Mouse (Mus musculus): ENCODE measurements around the gene Ubtf. TPM values are rescaled to one million over a fixed set of nuclear protein-coding genes. Genes with fewer than 3 reads are reported as not detected.
"Not testable (repeated sequence)": the region's sequence is repeated elsewhere in the genome, so short reads cannot be mapped to it uniquely, and the experiment has no call there.

Gene Ubtf
- polyA plus RNA-seq (2015; fragmentation: Nextera tagmentation; extraction: Ambion mirVana): 50.9 and 55.2 TPM in 2 replicates

GRCm38 (mm10) chr11:102319410-102319792 lies at the start of gene Ubtf:
Gene Ubtf (minus strand): TSS chr11:102319742.
- peak within 1 kb of the TSS; percentile 97 for H3K27ac ChIP-seq (replicated peaks)
- peak within 1 kb of the TSS; percentile 99 for H3K4me3 ChIP-seq (replicated peaks)
- H3K9me3 ChIP-seq (replicated peaks): no peaks in the 10 kb centered on the region
- WGBS (ENCODE audit: insufficient replicate concordance): under 1% methylated on average over 25 of the region's 25 CpGs
- H3K9ac ChIP-seq: peak within 1 kb of the TSS; percentile 100
- peaks cover 40% of the 10 kb centered on the region for H3K4me1 ChIP-seq (replicated peaks)
- peak; percentile 11 for ATAC-seq (ENCODE audit: insufficient read depth)
- H3K4me2 ChIP-seq: peak within 1 kb of the TSS; percentile 99
- peaks cover 28% of the 10 kb centered on the region for H3K27me3 ChIP-seq
- H3K36me3 ChIP-seq (replicated peaks): peaks cover 15% of the 10 kb centered on the region

GRCm38 (mm10) chr11:102369263-102369662 lies 49.7 kb upstream of the Ubtf start:
- H3K9me3 ChIP-seq (replicated peaks): no peaks in the 10 kb centered on the region
- peaks cover 28% of the 10 kb centered on the region; the same call in 1 of the 2 replicates for H3K27me3 ChIP-seq
- peak overlapping the region; percentile 51 for H3K9ac ChIP-seq
- 0 out of 2 replicates have a peak overlapping the region, but pooled peaks have one; percentile 4 for H3K4me3 ChIP-seq (replicated peaks)
- H3K36me3 ChIP-seq (replicated peaks): peaks cover under 1% of the 10 kb centered on the region; the same call in 1 of the 2 replicates
- peaks cover 84% of the 10 kb centered on the region for H3K4me1 ChIP-seq (replicated peaks)
- H3K27ac ChIP-seq (replicated peaks): peak overlapping the region; percentile 85
- 73% methylated on average over 4 of the region's 4 CpGs for WGBS (ENCODE audit: insufficient replicate concordance)
- peak overlapping the region; percentile 36; the same call in 1 of the 2 replicates for H3K4me2 ChIP-seq
- ATAC-seq (ENCODE audit: insufficient read depth): no peak

GRCm38 (mm10) chr11:102368347-102368746 lies 48.8 kb upstream of the Ubtf start:
- no peak overlapping the region for H3K4me3 ChIP-seq (replicated peaks)
- H3K9me3 ChIP-seq (replicated peaks): no peaks in the 10 kb centered on the region
- peak overlapping the region; percentile 36; the same call in 1 of the 2 replicates for H3K4me2 ChIP-seq
- peaks cover 75% of the 10 kb centered on the region for H3K4me1 ChIP-seq (replicated peaks)
- H3K9ac ChIP-seq: peak overlapping the region; percentile 51
- peak overlapping the region; percentile 85 for H3K27ac ChIP-seq (replicated peaks)
- peaks cover 4% of the 10 kb centered on the region; the same call in 1 of the 2 replicates for H3K36me3 ChIP-seq (replicated peaks)
- 14% methylated on average over 5 of the region's 5 CpGs for WGBS (ENCODE audit: insufficient replicate concordance)
- peaks cover 22% of the 10 kb centered on the region; the same call in 1 of the 2 replicates for H3K27me3 ChIP-seq
- ATAC-seq (ENCODE audit: insufficient read depth): no peak

GRCm38 (mm10) chr11:102367504-102368280 lies 48.1 kb upstream of the Ubtf start:
- Histone ChIP-seq H3K4me2 (peak overlapping the region; percentile 36), H3K27me3 (peaks cover 22% of the 10 kb centered on the region; the same call in 1 of the 2 replicates), H3K27ac (replicated peaks) (peak overlapping the region; percentile 85), H3K9ac (peak overlapping the region; percentile 51), H3K4me3 (replicated peaks) (no peak overlapping the region), H3K4me1 (replicated peaks) (peaks cover 68% of the 10 kb centered on the region), H3K36me3 (replicated peaks) (peaks cover 10% of the 10 kb centered on the region), H3K9me3 (replicated peaks) (no peaks in the 10 kb centered on the region)
- no peak for ATAC-seq (ENCODE audit: insufficient read depth)
- 61% methylated on average over 9 of the region's 9 CpGs for WGBS (ENCODE audit: insufficient replicate concordance)

GRCm38 (mm10) chr11:102366103-102366502 lies 46.6 kb upstream of the Ubtf start, which contains the start of gene Slc4a1:
Gene Slc4a1 (minus strand): TSS chr11:102366203.
- H3K4me2 ChIP-seq: peak within 1 kb of the TSS; percentile 77
- peaks cover 24% of the 10 kb centered on the region for H3K27me3 ChIP-seq
- peak within 1 kb of the TSS; percentile 81 for H3K4me3 ChIP-seq (replicated peaks)
- peak within 1 kb of the TSS; percentile 88 for H3K9ac ChIP-seq
- WGBS (ENCODE audit: insufficient replicate concordance): 58% methylated on average over 8 of the region's 8 CpGs
- peaks cover 26% of the 10 kb centered on the region for H3K36me3 ChIP-seq (replicated peaks)
- H3K9me3 ChIP-seq (replicated peaks); ATAC-seq (ENCODE audit: insufficient read depth): not testable (repeated sequence)
- peak within 1 kb of the TSS; percentile 99 for H3K27ac ChIP-seq (replicated peaks)
- peaks cover 69% of the 10 kb centered on the region for H3K4me1 ChIP-seq (replicated peaks)

GRCm38 (mm10) chr11:102365699-102366098 lies 46.2 kb upstream of the Ubtf start:
- Histone ChIP-seq H3K36me3 (replicated peaks) (peaks cover 30% of the 10 kb centered on the region), H3K9me3 (replicated peaks) (no peaks in the 10 kb centered on the region), H3K4me3 (replicated peaks) (peak overlapping the region; percentile 81), H3K4me1 (replicated peaks) (peaks cover 69% of the 10 kb centered on the region), H3K4me2 (peak overlapping the region; percentile 77), H3K27ac (replicated peaks) (peak overlapping the region; percentile 99), H3K9ac (peak overlapping the region; percentile 87), H3K27me3 (peaks cover 24% of the 10 kb centered on the region)
- WGBS (ENCODE audit: insufficient replicate concordance): 33% methylated on average over 4 of the region's 4 CpGs
- ATAC-seq (ENCODE audit: insufficient read depth): peak; percentile 7

GRCm38 (mm10) chr11:102364570-102365371 lies 45.2 kb upstream of the Ubtf start:
- Histone ChIP-seq H3K27me3 (peaks cover 28% of the 10 kb centered on the region), H3K4me1 (replicated peaks) (peaks cover 69% of the 10 kb centered on the region), H3K9ac (peak overlapping the region; percentile 88), H3K9me3 (replicated peaks) (no peaks in the 10 kb centered on the region), H3K4me2 (peak overlapping the region; percentile 77), H3K27ac (replicated peaks) (peak overlapping the region; percentile 99), H3K36me3 (replicated peaks) (peaks cover 40% of the 10 kb centered on the region), H3K4me3 (replicated peaks) (peak overlapping the region; percentile 81)
- peak; percentile 87 for ATAC-seq (ENCODE audit: insufficient read depth)
- WGBS (ENCODE audit: insufficient replicate concordance): 29% methylated on average over 14 of the region's 14 CpGs

GRCm38 (mm10) chr11:102363623-102364022 lies 44.1 kb upstream of the Ubtf start:
- Histone ChIP-seq H3K27me3 (peaks cover 39% of the 10 kb centered on the region), H3K36me3 (replicated peaks) (peaks cover 51% of the 10 kb centered on the region), H3K4me1 (replicated peaks) (peaks cover 69% of the 10 kb centered on the region), H3K4me2 (peak overlapping the region; percentile 79), H3K9ac (peak overlapping the region; percentile 88), H3K4me3 (replicated peaks) (peak overlapping the region; percentile 81), H3K9me3 (replicated peaks) (no peaks in the 10 kb centered on the region), H3K27ac (replicated peaks) (peak overlapping the region; percentile 99)
- peak; percentile 77 for ATAC-seq (ENCODE audit: insufficient read depth)
- WGBS (ENCODE audit: insufficient replicate concordance): 11% methylated on average over 2 of the region's 2 CpGs

GRCm38 (mm10) chr11:102361776-102362495 lies 42.4 kb upstream of the Ubtf start:
- Histone ChIP-seq H3K4me3 (replicated peaks) (peak overlapping the region; percentile 81), H3K27ac (replicated peaks) (peak overlapping the region; percentile 99), H3K36me3 (replicated peaks) (peaks cover 68% of the 10 kb centered on the region)

GRCm38 (mm10) chr11:102358365-102358764 lies 38.8 kb upstream of the Ubtf start:
- WGBS (ENCODE audit: insufficient replicate concordance): 64% methylated on average over 10 of the region's 10 CpGs
- Histone ChIP-seq H3K9ac (peak overlapping the region; percentile 88; the same call in 1 of the 2 replicates), H3K27ac (replicated peaks) (peak overlapping the region; percentile 99), H3K9me3 (replicated peaks) (no peaks in the 10 kb centered on the region), H3K4me1 (replicated peaks) (peaks cover 83% of the 10 kb centered on the region), H3K4me3 (replicated peaks) (peak overlapping the region; percentile 81), H3K27me3 (peaks cover 65% of the 10 kb centered on the region), H3K4me2 (peak overlapping the region; percentile 79), H3K36me3 (replicated peaks) (peaks cover 100% of the 10 kb centered on the region)
- ATAC-seq (ENCODE audit: insufficient read depth): no peak

More at GRCm38 (mm10) chr11:102361776-102362495, 42.4 kb upstream of the Ubtf start:
- Histone ChIP-seq H3K4me2 (peak overlapping the region; percentile 79), H3K9me3 (replicated peaks) (no peaks in the 10 kb centered on the region), H3K9ac (peak overlapping the region; percentile 88), H3K4me1 (replicated peaks) (peaks cover 70% of the 10 kb centered on the region), H3K27me3 (peaks cover 49% of the 10 kb centered on the region)
- 66% methylated on average over 8 of the region's 8 CpGs for WGBS (ENCODE audit: insufficient replicate concordance)
- no peak for ATAC-seq (ENCODE audit: insufficient read depth)
